Mouse (Mus musculus): Measurements from ENCODE around the gene Rack1.

GRCm38 (mm10) chr11:48827926-48828325 is 27.8 kb downstream of the Rack1 start:
- TF ChIP-seq USF1 (IDR thresholded peaks at IDR 0.05; ENCODE audit: low read depth) (no peak), CTCF (IDR thresholded peaks at IDR 0.05; ENCODE audit: control insufficient read depth, insufficient read depth, insufficient read length) (no peak), MAX (IDR thresholded peaks at IDR 0.05) (no peak), MYOG (IDR thresholded peaks at IDR 0.05; ENCODE audit: control insufficient read depth, extremely low read depth, insufficient read length) (no peak), CEBPB (IDR thresholded peaks at IDR 0.05; ENCODE audit: low read depth) (no peak), FOSL1 (IDR thresholded peaks at IDR 0.05; ENCODE audit: insufficient read depth, low read length, poor library complexity, severe bottlenecking) (no peak)
